Mouse (Mus musculus) C2C12 (cell line): ENCODE measurements around the gene Taf9b.

Experiments used
- CEBPB ChIP-seq: IDR thresholded peaks from one replicate; pipeline ENCODE4 v1.6.1; 2011; ENCODE audit warnings: low read depth, mild to moderate bottlenecking, control low read depth, moderate library complexity
- CTCF ChIP-seq: IDR thresholded peaks from one replicate; pipeline ENCODE4 v1.5.1; 2011; ENCODE audit not compliant: control insufficient read depth, insufficient read depth, insufficient read length
- MAX ChIP-seq: IDR thresholded peaks from one replicate; pipeline ENCODE4 v1.6.1; 2011; ENCODE audit warnings: mild to moderate bottlenecking, control low read depth
- MYOG ChIP-seq: IDR thresholded peaks from one replicate; pipeline ENCODE4 v1.6.1; 2011; ENCODE audit not compliant: control insufficient read depth, insufficient read length; ENCODE audit errors: extremely low read depth
- USF1 ChIP-seq: IDR thresholded peaks from one replicate; pipeline ENCODE4 v1.6.1; 2011; ENCODE audit warnings: low read depth, mild to moderate bottlenecking, control low read depth, moderate library complexity

DNA sequence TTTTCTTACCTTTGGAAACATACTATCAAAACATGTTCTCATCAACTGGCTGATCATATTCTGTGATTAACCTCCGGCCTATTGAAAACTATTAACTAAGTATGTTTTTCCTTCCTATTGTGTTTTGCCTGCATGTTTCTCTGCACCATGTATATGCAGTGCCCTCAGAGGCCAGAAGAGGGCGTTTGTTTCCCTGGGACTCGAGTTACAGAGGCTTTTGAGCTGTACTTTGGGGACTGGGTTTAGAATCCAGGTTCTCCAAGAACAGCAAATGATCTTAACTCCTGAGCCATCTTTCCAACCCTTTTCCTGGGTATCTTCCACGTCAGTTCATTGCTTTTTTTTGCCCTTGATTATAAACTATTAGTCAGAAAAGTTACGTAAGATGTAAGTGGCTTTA lies 23.6 kb downstream of the Taf9b start:
- TF ChIP-seq CTCF (no peak), MYOG (no peak), MAX (no peak), CEBPB (no peak), USF1 (no peak)
